Mouse (Mus musculus) left cerebral cortex, postnatal 36 days (tissue): Measurements from ENCODE around the gene C130050O18Rik. TPM values are rescaled to one million over a fixed set of nuclear protein-coding genes. Genes with fewer than 3 reads are reported as not detected.

ENCODE experiments used
- DNase-seq, 2 experiments: peaks; one replicate each; pipeline ENCODE4 v3.0.0; 2021 to 2022; ENCODE audit warnings: low spot score in 2 of 2, mixed read lengths in 1 of 2
- intact Hi-C: fragments of 180-260 bp; cut with DNase I; formaldehyde crosslinking; loops from one replicate; pipeline ENCODE4 v1.15.1; 2025
- total RNA-seq, 2 experiments: library from RNA; stranded (reverse); gene quantifications; 2 replicates each; pipeline ENCODE4 v1.2.3; 2021

C130050O18Rik gene
- total RNA-seq, 2 experiments from 2014 or later: 0.27 TPM; not detected in 1

GRCm38 (mm10) chr5:139393197-139393588 is 11.9 kb upstream of the C130050O18Rik start:
- intact Hi-C loops: no loop called here
- DNase-seq: no peak

- intact Hi-C loops: no loop called here
- DNase-seq: no peak
Observed at GRCm38 (mm10) chr5:139394399-139394798, 10.7 kb upstream of the C130050O18Rik start.

- DNase-seq: no peak
- intact Hi-C loops: no loop called here
Observed at GRCm38 (mm10) chr5:139395528-139395927, 9.6 kb upstream of the C130050O18Rik start.

- no peak for DNase-seq
- intact Hi-C loops: no loop called here
Observed at GRCm38 (mm10) chr5:139397359-139397916, 7.6 kb upstream of the C130050O18Rik start.

GRCm38 (mm10) chr5:139397959-139398753 is 6.9 kb upstream of the C130050O18Rik start:
- peak; percentile 84 to 90 for DNase-seq
- intact Hi-C loops: no loop called here

- intact Hi-C loops: loop anchor here (1.0 kb wide), 1 partner anchor 34 kb away; no protein-coding TSS in a partner anchor
- no peak for DNase-seq
Observed at GRCm38 (mm10) chr5:139398786-139399185, 6.3 kb upstream of the C130050O18Rik start.

- intact Hi-C loops: loop anchor here (1.0 kb wide), 1 partner anchor 36 kb away; no protein-coding TSS in a partner anchor
- DNase-seq: no peak
Observed at GRCm38 (mm10) chr5:139399991-139400390, 5.1 kb upstream of the C130050O18Rik start.

GRCm38 (mm10) chr5:139402106-139402505 is 3.0 kb upstream of the C130050O18Rik start:
- no peak for DNase-seq
- intact Hi-C loops: no loop called here

GRCm38 (mm10) chr5:139403692-139404260 is 1.3 kb upstream of the C130050O18Rik start:
- intact Hi-C loops: no loop called here
- DNase-seq: no peak

- intact Hi-C loops: no loop called here
- no peak for DNase-seq
Observed at GRCm38 (mm10) chr5:139405478-139405877, 398 bp downstream of the C130050O18Rik start.

- no peak for DNase-seq
- intact Hi-C loops: no loop called here
Observed at GRCm38 (mm10) chr5:139405953-139406352, 873 bp downstream of the C130050O18Rik start.

GRCm38 (mm10) chr5:139407121-139407885 is 2.2 kb downstream of the C130050O18Rik start:
- intact Hi-C loops: no loop called here
- DNase-seq: no peak

GRCm38 (mm10) chr5:139408511-139408910 is 3.4 kb downstream of the C130050O18Rik start:
- intact Hi-C loops: no loop called here
- no peak for DNase-seq

- intact Hi-C loops: no loop called here
- DNase-seq: no peak
Observed at GRCm38 (mm10) chr5:139409412-139409811, 4.3 kb downstream of the C130050O18Rik start.

GRCm38 (mm10) chr5:139410056-139410455 is 5.0 kb downstream of the C130050O18Rik start:
- intact Hi-C loops: no loop called here
- DNase-seq: no peak

GRCm38 (mm10) chr5:139411117-139411516 is 6.0 kb downstream of the C130050O18Rik start:
- no peak for DNase-seq
- intact Hi-C loops: no loop called here

GRCm38 (mm10) chr5:139411665-139412314 is 6.7 kb downstream of the C130050O18Rik start:
- intact Hi-C loops: no loop called here
- DNase-seq: no peak

- no peak for DNase-seq
- intact Hi-C loops: no loop called here
Observed at GRCm38 (mm10) chr5:139413545-139413944, 8.5 kb downstream of the C130050O18Rik start.

- no peak for DNase-seq
- intact Hi-C loops: loop anchor here (5.0 kb wide), 1 partner anchor 47 kb away; the partner anchor contains the start of gene 3110082I17Rik
Observed at GRCm38 (mm10) chr5:139415001-139415400, 9.9 kb downstream of the C130050O18Rik start.
